ENCODE assay signal across 8 mouse cellular contexts in the genomic region with DNA sequence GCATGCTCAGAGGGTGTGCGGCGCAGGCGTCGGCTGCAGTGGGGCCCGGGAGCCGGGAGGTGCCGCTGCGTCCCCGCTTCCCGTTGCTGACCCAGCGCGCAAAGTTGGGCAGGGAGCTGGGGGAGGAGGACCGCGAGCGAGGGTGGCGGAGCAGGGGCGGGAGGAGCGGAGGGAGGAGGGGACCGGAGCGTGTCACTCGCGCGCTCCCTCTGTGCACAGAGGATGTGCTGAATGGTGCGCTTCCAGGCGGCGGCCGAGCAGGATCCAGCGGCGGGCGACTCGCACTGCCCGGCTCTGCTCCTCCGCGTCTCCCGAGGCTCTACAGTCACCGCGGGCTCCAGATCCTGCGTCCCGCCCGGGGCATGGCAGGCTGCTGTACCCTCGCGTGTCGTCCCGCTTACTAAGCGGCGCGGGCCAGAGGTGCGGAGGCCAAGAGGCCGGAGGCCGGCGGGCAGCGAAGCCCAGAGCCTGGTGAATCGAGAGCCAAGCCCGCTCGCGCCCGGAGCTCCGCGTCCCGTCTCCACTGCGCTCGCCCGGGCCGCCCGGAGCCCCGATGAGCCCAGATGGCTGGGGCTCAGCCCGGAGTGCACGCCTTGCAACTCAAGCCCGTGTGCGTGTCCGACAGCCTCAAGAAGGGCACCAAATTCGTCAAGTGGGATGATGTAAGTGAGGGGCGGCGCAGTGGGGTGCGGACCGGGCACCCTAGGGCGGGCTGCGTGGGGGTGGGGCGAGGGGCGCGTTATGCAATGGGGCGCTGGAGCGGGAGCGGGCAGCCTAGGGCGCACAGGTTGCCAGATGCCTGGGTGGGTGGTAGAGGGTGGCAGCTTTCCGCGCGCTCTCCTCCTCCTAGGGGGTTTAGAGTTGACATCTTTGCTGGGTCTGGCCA. TPM values are rescaled to one million over a fixed set of nuclear protein-coding genes. Genes with fewer than 3 reads are reported as not detected.
DNase-seq lines count a peak whose midpoint lies in the region; ATAC-seq and TF ChIP-seq lines count a peak whose summit lies in the region.

Gene Plcb1 (plus strand): TSS at position 98 of the 886 bp plus-strand sequence.

- ATAC-seq in hindbrain, embryonic 13.5 days (ENCODE audit: low FRiP score) = peak; percentile 99
- ATAC-seq in lung, postnatal 0 days = peak; percentile 96

- under 1% methylated on average over 77 of the region's 88 CpGs for WGBS in hindbrain, embryonic 13.5 days
- 1% methylated on average over 50 of the region's 88 CpGs for WGBS in lung, postnatal 0 days

- peak within 1 kb of the TSS; percentile 88 for H3K27ac ChIP-seq in hindbrain, embryonic 13.5 days
- peak within 1 kb of the TSS; percentile 38; the same call in 1 of the 2 replicates for H3K27ac ChIP-seq in lung, postnatal 0 days (ENCODE audit: low read length)

- H3K36me3 ChIP-seq in hindbrain, embryonic 13.5 days = no peaks in the 10 kb centered on the region
- no peaks in the 10 kb centered on the region for H3K36me3 ChIP-seq in lung, postnatal 0 days (ENCODE audit: insufficient read depth, low read length)

- peak within 1 kb of the TSS; percentile 80 for H3K4me3 ChIP-seq in hindbrain, embryonic 13.5 days
- H3K4me3 ChIP-seq in lung, postnatal 0 days (ENCODE audit: low read depth, low read length) = peak within 1 kb of the TSS; percentile 64

- DNase-seq in WW6 (ENCODE audit: low read depth, low spot score) = peak; percentile 58
- DNase-seq in cerebellum, postnatal 36 days = peak; percentile 84 to 89
- DNase-seq in frontal cortex, postnatal 36 days (ENCODE audit: low spot score in 2 of 2) = peak; percentile 87 to 89
- peak; percentile 82 to 89 for DNase-seq in layer of hippocampus, postnatal 25 days (ENCODE audit: extremely low spot score in 1 of 2, low spot score in 1 of 2)
- peak; percentile 91 for DNase-seq in lung, postnatal 0 days (ENCODE audit: low spot score)
- DNase-seq in ovary, postnatal 10 days (ENCODE audit: low spot score) = peak; percentile 71
- peak; percentile 40 for DNase-seq in thymus, postnatal 4 days

- peak; percentile 98 for TF ChIP-seq CTCF in lung, postnatal 0 days (IDR thresholded peaks at IDR 0.05)

- H3K9me3 ChIP-seq in hindbrain, embryonic 13.5 days = no peaks in the 10 kb centered on the region
- H3K9me3 ChIP-seq in lung, postnatal 0 days (ENCODE audit: low read length) = no peaks in the 10 kb centered on the region

- H3K9ac ChIP-seq in hindbrain, embryonic 13.5 days = peak within 1 kb of the TSS; percentile 90
- H3K9ac ChIP-seq in lung, postnatal 0 days (replicated peaks; ENCODE audit: low read depth) = peak within 1 kb of the TSS; percentile 10; the same call in 1 of the 2 replicates

- H3K4me2 ChIP-seq in hindbrain, embryonic 13.5 days = peak within 1 kb of the TSS; percentile 87
- H3K4me2 ChIP-seq in lung, postnatal 0 days (replicated peaks; ENCODE audit: low read depth, low read length) = peak within 1 kb of the TSS; percentile 79

- TF ChIP-seq EP300 in lung, postnatal 0 days (IDR thresholded peaks at IDR 0.05) = no peak

- no peaks in the 10 kb centered on the region for H3K27me3 ChIP-seq in hindbrain, embryonic 13.5 days
- H3K27me3 ChIP-seq in lung, postnatal 0 days (replicated peaks; ENCODE audit: insufficient read depth, low read length) = no peaks in the 10 kb centered on the region

- H3K4me1 ChIP-seq in hindbrain, embryonic 13.5 days (replicated peaks) = peaks cover 15% of the 10 kb centered on the region
- no peaks in the 10 kb centered on the region for H3K4me1 ChIP-seq in lung, postnatal 0 days (ENCODE audit: insufficient read depth, low read depth, low read length)

RNA-seq across cellular contexts. Expression of gene Plcb1, which starts in this region (rescaled TPM):
- polyA plus RNA-seq in hindbrain, embryonic 13.5 days (2015; fragmentation: Nextera tagmentation; extraction: Ambion mirVana) = 47.8 and 48.3 TPM in 2 replicates
- total RNA-seq in layer of hippocampus, postnatal 25 days (2021) = 100 to 1,000 TPM; 136 to 149 TPM
- 8.7 and 12.3 TPM in 2 replicates for polyA plus RNA-seq in lung, postnatal 0 days (2015; fragmentation: Nextera tagmentation; extraction: Ambion mirVana)

Comparison
In these comparisons a context has a peak if more than half of its experiments do, and no peak if none do; other contexts are left out.
1. Peak in every context shown above with its lines: DNase-seq, ATAC-seq, H3K4me3 ChIP-seq and H3K27ac ChIP-seq.
2. DNase-seq: peak in every context shown above with its lines; median percentile 91 in lung, postnatal 0 days; 88 in frontal cortex, postnatal 36 days; 86 in cerebellum, postnatal 36 days; 86 in layer of hippocampus, postnatal 25 days; 71 in ovary, postnatal 10 days; 58 in WW6; 40 in thymus, postnatal 4 days.